10 mouse cellular contexts compared by ENCODE assay signal in genomic region chr2:75731233-75731651, GRCm38 (mm10). TPM values are rescaled to one million over a fixed set of nuclear protein-coding genes. Genes with fewer than 3 reads are reported as not detected.
DNase-seq lines count a peak whose midpoint lies in the region; ATAC-seq lines count a peak whose summit lies in the region.
"Had no signal": no experiment of that assay in that cellular context is flagged by ENCODE, and none has a peak within 500 bp of the region (broad histone marks: within the 10 kb centered on the region; RNA-seq: fewer than 3 reads in every experiment).

No protein-coding gene starts in this region.

- H3K4me2 ChIP-seq in liver, embryonic 15.5 days = no peak overlapping the region
- no peak overlapping the region for H3K4me2 ChIP-seq in liver, embryonic 12.5 days
- H3K4me2 ChIP-seq in intestine, embryonic 16.5 days (ENCODE audit: low read depth, low read length) = no peak overlapping the region

- 27% methylated on average over 5 of the region's 5 CpGs for WGBS in liver, embryonic 15.5 days (ENCODE audit: insufficient replicate concordance)
- 37% methylated on average over 5 of the region's 5 CpGs for WGBS in liver, embryonic 12.5 days (ENCODE audit: insufficient replicate concordance)
- 72% methylated on average over 5 of the region's 5 CpGs for WGBS in intestine, embryonic 16.5 days
- WGBS in midbrain, embryonic 10.5 days = 89% methylated on average over 5 of the region's 5 CpGs

- 0 out of 2 replicates have a peak, but pooled peaks have one; percentile 31 for ATAC-seq in liver, embryonic 15.5 days (ENCODE audit: insufficient read depth)
- no peak for ATAC-seq in liver, embryonic 12.5 days
- ATAC-seq in intestine, embryonic 16.5 days = peak; percentile 69

- no peaks in the 10 kb centered on the region for H3K9me3 ChIP-seq in liver, embryonic 15.5 days (replicated peaks)
- no peaks in the 10 kb centered on the region for H3K9me3 ChIP-seq in liver, embryonic 12.5 days (replicated peaks)
- no peaks in the 10 kb centered on the region for H3K9me3 ChIP-seq in intestine, embryonic 16.5 days (ENCODE audit: control insufficient read depth, low read length)
- H3K9me3 ChIP-seq in midbrain, embryonic 10.5 days (replicated peaks) = no peaks in the 10 kb centered on the region
- H3K9me3 ChIP-seq: G1E had no signal

- H3K4me1 ChIP-seq in liver, embryonic 15.5 days (replicated peaks) = peaks cover 21% of the 10 kb centered on the region
- H3K4me1 ChIP-seq in liver, embryonic 12.5 days = peaks cover 10% of the 10 kb centered on the region
- no peaks in the 10 kb centered on the region for H3K4me1 ChIP-seq in intestine, embryonic 16.5 days (ENCODE audit: control insufficient read depth, insufficient read depth, low read length)
- H3K4me1 ChIP-seq in midbrain, embryonic 10.5 days = 0 out of 2 replicates have a peak, but pooled peaks cover 4% of the 10 kb centered on the region

- H3K27ac ChIP-seq in liver, embryonic 15.5 days (replicated peaks) = 0 out of 2 replicates have a peak overlapping the region, but pooled peaks have one; percentile 9
- H3K27ac ChIP-seq in liver, embryonic 12.5 days = no peak overlapping the region
- no peak overlapping the region for H3K27ac ChIP-seq in intestine, embryonic 16.5 days (ENCODE audit: low read length)
- H3K27ac ChIP-seq in midbrain, embryonic 10.5 days (replicated peaks) = no peak overlapping the region

- DNase-seq in brain, adult 2 months (ENCODE audit: low read depth, low spot score) = peak; percentile 9
- peak; percentile 36 for DNase-seq in splenic B cell, adult 2 months (ENCODE audit: low read depth, low spot score)
- no peak for DNase-seq in midbrain, embryonic 10.5 days (ENCODE audit: low spot score)
- no peak for DNase-seq in cerebellum, adult 11-12 months
- no peak for DNase-seq in frontal cortex, postnatal 10 days (ENCODE audit: low spot score in 2 of 2)
- DNase-seq: embryo, embryonic 11 days had no signal

- H3K36me3 ChIP-seq in liver, embryonic 15.5 days (replicated peaks) = no peaks in the 10 kb centered on the region
- no peaks in the 10 kb centered on the region for H3K36me3 ChIP-seq in liver, embryonic 12.5 days
- no peaks in the 10 kb centered on the region for H3K36me3 ChIP-seq in intestine, embryonic 16.5 days (ENCODE audit: control insufficient read depth, insufficient read depth, low read length)
- no peaks in the 10 kb centered on the region for H3K36me3 ChIP-seq in splenic B cell, adult 2 months (ENCODE audit: control insufficient read depth, insufficient read depth, low read length, poor library complexity, severe bottlenecking)
- H3K36me3 ChIP-seq in midbrain, embryonic 10.5 days = no peaks in the 10 kb centered on the region
- H3K36me3 ChIP-seq: G1E had no signal

- H3K27me3 ChIP-seq in liver, embryonic 15.5 days = no peaks in the 10 kb centered on the region
- H3K27me3 ChIP-seq in liver, embryonic 12.5 days (replicated peaks) = no peaks in the 10 kb centered on the region
- no peaks in the 10 kb centered on the region for H3K27me3 ChIP-seq in intestine, embryonic 16.5 days (replicated peaks; ENCODE audit: control insufficient read depth, insufficient read depth, low read length)
- no peaks in the 10 kb centered on the region for H3K27me3 ChIP-seq in splenic B cell, adult 2 months (ENCODE audit: control insufficient read depth, insufficient read depth, low read length, poor library complexity, severe bottlenecking)
- H3K27me3 ChIP-seq in midbrain, embryonic 10.5 days (ENCODE audit: low read depth, poor library complexity, severe bottlenecking) = no peaks in the 10 kb centered on the region

- no peak overlapping the region for H3K9ac ChIP-seq in liver, embryonic 15.5 days
- H3K9ac ChIP-seq in liver, embryonic 12.5 days = no peak overlapping the region
- H3K9ac ChIP-seq in intestine, embryonic 16.5 days (ENCODE audit: low read depth, low read length) = no peak overlapping the region

- H3K4me3 ChIP-seq in liver, embryonic 15.5 days (replicated peaks) = no peak overlapping the region
- no peak overlapping the region for H3K4me3 ChIP-seq in liver, embryonic 12.5 days
- H3K4me3 ChIP-seq in intestine, embryonic 16.5 days (ENCODE audit: low read length) = no peak overlapping the region
- H3K4me3 ChIP-seq in midbrain, embryonic 10.5 days = no peak overlapping the region

RNA-seq across cellular contexts. Expression of gene Nfe2l2, which starts 26.8 kb away (rescaled TPM):
- 37.1 and 40.7 TPM in 2 replicates for polyA plus RNA-seq in liver, embryonic 15.5 days (2015; fragmentation: Nextera tagmentation; extraction: Ambion mirVana)
- 51.9 and 53.1 TPM in 2 replicates for polyA plus RNA-seq in liver, embryonic 12.5 days (2016; fragmentation: Nextera tagmentation; extraction: Ambion mirVana)
- polyA plus RNA-seq in intestine, embryonic 16.5 days (2015; fragmentation: Nextera tagmentation; extraction: Ambion mirVana) = 112 and 115 TPM in 2 replicates
- polyA plus RNA-seq in midbrain, embryonic 10.5 days (2016; fragmentation: Nextera tagmentation; extraction: Ambion mirVana) = 25.8 and 27.7 TPM in 2 replicates

Comparison
In these comparisons a context has a peak if more than half of its experiments do, and no peak if none do; other contexts are left out.
1. DNase-seq: peak in brain, adult 2 months (single experiment) and splenic B cell, adult 2 months (single experiment); none in midbrain, embryonic 10.5 days (single experiment), cerebellum, adult 11-12 months (single experiment) and frontal cortex, postnatal 10 days (0 of 2).